Mouse (Mus musculus): Measurements from ENCODE around the gene Dgkz. TPM values are rescaled to one million over a fixed set of nuclear protein-coding genes. Genes with fewer than 3 reads are reported as not detected.
A peak's percentile ranks its signal among the peaks of the same experiment; 100 is the strongest.

Dgkz gene
- polyA plus RNA-seq, 1 experiment from 2014 or later, result 18.6 TPM

- H3K9ac ChIP-seq (ENCODE audit: low read length), result no peak overlapping the region
- H3K9me3 ChIP-seq (ENCODE audit: control insufficient read depth, low read length), result no peaks in the 10 kb centered on the region
- H3K4me1 ChIP-seq (replicated peaks; ENCODE audit: control insufficient read depth, insufficient read depth), result 0 out of 2 replicates have a peak, but pooled peaks cover 2% of the 10 kb centered on the region
- H3K4me3 ChIP-seq (ENCODE audit: low read depth, low read length), result no peak overlapping the region
- no peaks in the 10 kb centered on the region for H3K27me3 ChIP-seq (ENCODE audit: control insufficient read depth, insufficient read depth, low read length)
- H3K27ac ChIP-seq (replicated peaks), result no peak overlapping the region
- ATAC-seq (ENCODE audit: low FRiP score, low TSS enrichment) (no peak), DNase-seq (ENCODE audit: low spot score) (no peak)
- no peak for TF ChIP-seq CTCF (IDR thresholded peaks at IDR 0.05; ENCODE audit: low read depth)
- TF ChIP-seq EP300 (optimal IDR thresholded peaks at IDR 0.05), result no peak
- H3K4me2 ChIP-seq (replicated peaks; ENCODE audit: low read depth), result no peak overlapping the region
- 87% methylated on average over 5 of the region's 5 CpGs for WGBS
- H3K36me3 ChIP-seq (ENCODE audit: control insufficient read depth, insufficient read depth, low read length), result no peaks in the 10 kb centered on the region
Observed at GRCm38 (mm10) chr2:91966367-91966766, 9.3 kb downstream of the Dgkz start.

- peak overlapping the region; percentile 81 for H3K27ac ChIP-seq (replicated peaks)
- peak overlapping the region; percentile 51 for H3K4me2 ChIP-seq (replicated peaks; ENCODE audit: low read depth)
- H3K4me1 ChIP-seq (replicated peaks; ENCODE audit: control insufficient read depth, insufficient read depth), result 0 out of 2 replicates have a peak, but pooled peaks cover 2% of the 10 kb centered on the region
- DNase-seq (ENCODE audit: low spot score) (no peak), ATAC-seq (ENCODE audit: low FRiP score, low TSS enrichment) (no peak)
- H3K36me3 ChIP-seq (ENCODE audit: control insufficient read depth, insufficient read depth, low read length), result no peaks in the 10 kb centered on the region
- peak overlapping the region; percentile 59 for H3K9ac ChIP-seq (ENCODE audit: low read length)
- H3K9me3 ChIP-seq (ENCODE audit: control insufficient read depth, low read length), result no peaks in the 10 kb centered on the region
- no peak for TF ChIP-seq EP300 (optimal IDR thresholded peaks at IDR 0.05)
- no peak for TF ChIP-seq CTCF (IDR thresholded peaks at IDR 0.05; ENCODE audit: low read depth)
- WGBS, result 25% methylated on average over 20 of the region's 20 CpGs
- no peaks in the 10 kb centered on the region for H3K27me3 ChIP-seq (ENCODE audit: control insufficient read depth, insufficient read depth, low read length)
- peak overlapping the region; percentile 34 for H3K4me3 ChIP-seq (ENCODE audit: low read depth, low read length)
Observed at GRCm38 (mm10) chr2:91965417-91965816, 10.2 kb downstream of the Dgkz start.

DNA sequence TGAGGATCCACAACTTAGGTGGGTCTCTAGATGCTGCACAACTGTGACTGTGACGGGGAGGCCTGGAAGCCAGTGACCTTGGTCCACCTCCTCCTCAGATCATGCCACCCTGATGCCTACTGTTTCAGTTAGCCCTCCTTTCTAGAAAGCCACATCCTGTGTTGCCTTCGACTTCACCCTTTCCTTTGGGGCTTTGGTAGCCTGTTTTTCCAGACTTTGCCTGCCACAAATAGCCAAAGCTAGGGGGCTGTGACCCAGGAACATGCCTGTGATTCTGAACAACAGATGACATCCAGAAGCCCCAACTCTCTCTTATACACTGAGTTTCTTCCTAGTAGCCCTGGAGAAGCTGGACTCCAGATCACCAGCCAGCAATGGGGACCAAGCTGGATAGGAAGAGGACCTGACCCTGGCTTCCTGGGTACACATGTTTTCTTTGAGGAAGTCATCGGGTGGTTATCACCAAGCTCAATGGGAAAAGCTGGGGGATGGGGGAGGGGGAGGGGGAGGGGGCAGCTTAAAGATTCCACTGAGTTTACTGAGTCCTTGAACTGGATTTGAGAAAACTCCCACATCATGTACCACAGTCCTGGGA, 11.0 kb downstream of the Dgkz start:
- H3K4me1 ChIP-seq (replicated peaks; ENCODE audit: control insufficient read depth, insufficient read depth), result peaks cover 5% of the 10 kb centered on the region; the same call in 1 of the 2 replicates
- H3K9ac ChIP-seq (ENCODE audit: low read length), result no peak overlapping the region
- DNase-seq (ENCODE audit: low spot score), result no peak
- H3K4me3 ChIP-seq (ENCODE audit: low read depth, low read length), result peak overlapping the region; percentile 34
- TF ChIP-seq EP300 (optimal IDR thresholded peaks at IDR 0.05) (no peak), CTCF (IDR thresholded peaks at IDR 0.05; ENCODE audit: low read depth) (no peak)
- H3K27ac ChIP-seq (replicated peaks), result peak overlapping the region; percentile 81
- 53% methylated on average over 3 of the region's 3 CpGs for WGBS
- H3K9me3 ChIP-seq (ENCODE audit: control insufficient read depth, low read length), result no peaks in the 10 kb centered on the region
- H3K27me3 ChIP-seq (ENCODE audit: control insufficient read depth, insufficient read depth, low read length), result no peaks in the 10 kb centered on the region
- no peak for ATAC-seq (ENCODE audit: low FRiP score, low TSS enrichment)
- peak overlapping the region; percentile 51 for H3K4me2 ChIP-seq (replicated peaks; ENCODE audit: low read depth)
- H3K36me3 ChIP-seq (ENCODE audit: control insufficient read depth, insufficient read depth, low read length), result no peaks in the 10 kb centered on the region

GRCm38 (mm10) chr2:91963443-91963932, 12.2 kb downstream of the Dgkz start:
- Histone ChIP-seq H3K4me1 (replicated peaks; ENCODE audit: control insufficient read depth, insufficient read depth) (peaks cover 6% of the 10 kb centered on the region; the same call in 1 of the 2 replicates), H3K27ac (replicated peaks) (peak overlapping the region; percentile 88), H3K9ac (ENCODE audit: low read length) (peak overlapping the region; percentile 90), H3K27me3 (ENCODE audit: control insufficient read depth, insufficient read depth, low read length) (no peaks in the 10 kb centered on the region), H3K4me2 (replicated peaks; ENCODE audit: low read depth) (peak overlapping the region; percentile 86), H3K9me3 (ENCODE audit: control insufficient read depth, low read length) (no peaks in the 10 kb centered on the region), H3K4me3 (ENCODE audit: low read depth, low read length) (peak overlapping the region; percentile 83), H3K36me3 (ENCODE audit: control insufficient read depth, insufficient read depth, low read length) (no peaks in the 10 kb centered on the region)
- DNase-seq (ENCODE audit: low spot score) (peak; percentile 98), ATAC-seq (ENCODE audit: low FRiP score, low TSS enrichment) (peak; percentile 94)
- TF ChIP-seq CTCF (IDR thresholded peaks at IDR 0.05; ENCODE audit: low read depth) (peak; percentile 84), EP300 (optimal IDR thresholded peaks at IDR 0.05) (no peak)
- WGBS, result under 1% methylated on average over 50 of the region's 57 CpGs

DNA sequence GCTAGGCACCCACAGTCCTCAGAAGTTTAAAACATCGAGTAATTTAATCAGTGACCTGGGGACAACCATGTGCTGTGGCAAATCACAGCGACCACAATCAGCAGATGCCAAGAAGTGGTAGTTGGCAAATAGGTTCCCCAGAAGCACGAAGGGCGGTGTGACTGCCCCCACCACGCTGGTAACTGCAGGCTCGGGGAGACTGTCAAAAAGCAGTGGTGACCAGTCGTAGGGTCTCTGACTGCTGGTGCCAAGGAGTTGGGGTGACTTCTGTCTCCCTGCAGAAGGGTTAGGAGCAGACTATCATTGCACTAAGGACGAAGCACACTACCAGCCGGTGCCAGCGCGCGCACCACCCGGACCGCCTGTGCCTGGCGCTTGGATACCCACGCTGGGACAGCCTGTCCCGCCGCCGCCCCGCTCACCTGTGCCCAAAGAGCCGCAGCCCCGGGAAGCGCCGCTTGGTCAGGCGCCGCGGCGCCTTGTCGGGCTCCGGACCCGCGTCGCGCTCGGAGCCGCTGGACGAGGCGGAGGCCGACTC, 12.7 kb downstream of the Dgkz start:
- TF ChIP-seq CTCF (IDR thresholded peaks at IDR 0.05; ENCODE audit: low read depth) (no peak), EP300 (optimal IDR thresholded peaks at IDR 0.05) (no peak)
- H3K9me3 ChIP-seq (ENCODE audit: control insufficient read depth, low read length), result no peaks in the 10 kb centered on the region
- H3K4me3 ChIP-seq (ENCODE audit: low read depth, low read length), result peak overlapping the region; percentile 83
- WGBS, result under 1% methylated on average over 29 of the region's 39 CpGs
- ATAC-seq (ENCODE audit: low FRiP score, low TSS enrichment) (peak; percentile 38), DNase-seq (ENCODE audit: low spot score) (peak; percentile 56)
- peaks cover 6% of the 10 kb centered on the region; the same call in 1 of the 2 replicates for H3K4me1 ChIP-seq (replicated peaks; ENCODE audit: control insufficient read depth, insufficient read depth)
- H3K27ac ChIP-seq (replicated peaks), result peak overlapping the region; percentile 88
- H3K4me2 ChIP-seq (replicated peaks; ENCODE audit: low read depth), result peak overlapping the region; percentile 86
- no peaks in the 10 kb centered on the region for H3K27me3 ChIP-seq (ENCODE audit: control insufficient read depth, insufficient read depth, low read length)
- no peaks in the 10 kb centered on the region for H3K36me3 ChIP-seq (ENCODE audit: control insufficient read depth, insufficient read depth, low read length)
- H3K9ac ChIP-seq (ENCODE audit: low read length), result peak overlapping the region; percentile 90
